Mouse (Mus musculus) kidney, adult 8-10 months (tissue): Measurements from ENCODE around the gene Gm43064.
"Not testable (repeated sequence)": the region's sequence is repeated elsewhere in the genome, so short reads cannot be mapped to it uniquely, and the experiment has no call there.

Experiments used
- DNase-seq, 2 experiments: peaks; one replicate each; pipeline ENCODE4 v3.0.0; 2022

The Gm43064 gene

GRCm38 (mm10) chr3:103808891-103809798 is at the start of gene Gm43064, which contains the start of the genes Dclre1b and Ap4b1:
Gene Gm43064, plus strand, starts transcription at chr3:103809573.
Gene Dclre1b, minus strand, starts transcription at chr3:103809444.
Gene Ap4b1, plus strand, starts transcription at chr3:103809520.
- peak; percentile 86 to 89 for DNase-seq

- DNase-seq = no peak
Measured at GRCm38 (mm10) chr3:103766789-103767188, 42.6 kb upstream of the Gm43064 start.

GRCm38 (mm10) chr3:103771531-103772130 is 37.7 kb upstream of the Gm43064 start:
- DNase-seq = peak; percentile 83 to 88

- peak in 1 of 2 experiments; percentile 67 for DNase-seq
Measured at GRCm38 (mm10) chr3:103772846-103773245, 36.5 kb upstream of the Gm43064 start.

- no peak for DNase-seq
Measured at GRCm38 (mm10) chr3:103773508-103773907, 35.9 kb upstream of the Gm43064 start.

GRCm38 (mm10) chr3:103774009-103774408 is 35.4 kb upstream of the Gm43064 start:
- DNase-seq = no peak

- DNase-seq = no peak
Measured at GRCm38 (mm10) chr3:103777940-103778339, 31.4 kb upstream of the Gm43064 start.

- no peak for DNase-seq
Measured at GRCm38 (mm10) chr3:103778660-103779059, 30.7 kb upstream of the Gm43064 start.

- no peak for DNase-seq
Measured at GRCm38 (mm10) chr3:103779183-103779582, 30.2 kb upstream of the Gm43064 start.

- no peak for DNase-seq
Measured at GRCm38 (mm10) chr3:103780271-103780670, 29.1 kb upstream of the Gm43064 start.

GRCm38 (mm10) chr3:103780777-103781176 is 28.6 kb upstream of the Gm43064 start:
- DNase-seq = no peak

- DNase-seq = no peak
Measured at GRCm38 (mm10) chr3:103782844-103783609, 26.3 kb upstream of the Gm43064 start.

- no peak for DNase-seq
Measured at GRCm38 (mm10) chr3:103787225-103787624, 22.1 kb upstream of the Gm43064 start.

GRCm38 (mm10) chr3:103789096-103789495 is 20.3 kb upstream of the Gm43064 start:
- DNase-seq = no peak

GRCm38 (mm10) chr3:103789891-103790345 is 19.5 kb upstream of the Gm43064 start:
- DNase-seq = peak in 1 of 2 experiments; percentile 48

- DNase-seq = no peak
Measured at GRCm38 (mm10) chr3:103790346-103791145, 18.8 kb upstream of the Gm43064 start.

- peak; percentile 92 to 94 for DNase-seq
Measured at GRCm38 (mm10) chr3:103791230-103792110, 17.9 kb upstream of the Gm43064 start, which contains the start of gene Hipk1. Gene Hipk1, minus strand, starts transcription at chr3:103791563.

- not testable (repeated sequence) for DNase-seq
Measured at GRCm38 (mm10) chr3:103792111-103792406, 17.3 kb upstream of the Gm43064 start.

- no peak for DNase-seq
Measured at GRCm38 (mm10) chr3:103792566-103792965, 16.8 kb upstream of the Gm43064 start.

GRCm38 (mm10) chr3:103796389-103796788 is 13.0 kb upstream of the Gm43064 start:
- DNase-seq = no peak

- DNase-seq = no peak
Measured at GRCm38 (mm10) chr3:103799507-103799906, 9.9 kb upstream of the Gm43064 start.
